Mouse (Mus musculus) liver, adult (tissue): Measurements from ENCODE around the gene Irf7.

Experiments used
- GATA4 ChIP-seq: IDR thresholded peaks from 2 replicates; pipeline ENCODE4 v1.6.1; 2014; ENCODE audit warnings: mild to moderate bottlenecking, low read length; ENCODE audit not compliant: insufficient replicate concordance

The Irf7 gene

DNA sequence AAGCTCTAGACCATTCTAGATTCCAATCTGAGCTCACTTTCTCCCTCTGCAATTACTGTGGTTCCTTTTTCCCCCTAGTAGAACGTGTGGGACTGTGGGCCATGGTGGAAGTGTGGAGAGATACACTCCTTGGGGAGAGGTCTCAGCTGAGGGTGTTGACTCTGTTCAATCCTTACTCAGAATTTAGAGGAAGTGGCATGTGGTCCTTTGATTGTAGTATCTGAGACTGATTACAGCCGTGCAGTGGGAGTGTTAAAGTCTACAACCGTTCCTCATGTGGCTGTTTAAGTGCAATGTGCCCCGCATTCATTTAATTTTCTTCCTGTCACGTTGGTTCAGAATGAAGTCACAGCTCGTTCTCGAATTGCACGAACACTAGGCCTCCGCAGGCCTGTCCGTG is 10.1 kb downstream of the Irf7 start:
- no peak for TF ChIP-seq GATA4

DNA sequence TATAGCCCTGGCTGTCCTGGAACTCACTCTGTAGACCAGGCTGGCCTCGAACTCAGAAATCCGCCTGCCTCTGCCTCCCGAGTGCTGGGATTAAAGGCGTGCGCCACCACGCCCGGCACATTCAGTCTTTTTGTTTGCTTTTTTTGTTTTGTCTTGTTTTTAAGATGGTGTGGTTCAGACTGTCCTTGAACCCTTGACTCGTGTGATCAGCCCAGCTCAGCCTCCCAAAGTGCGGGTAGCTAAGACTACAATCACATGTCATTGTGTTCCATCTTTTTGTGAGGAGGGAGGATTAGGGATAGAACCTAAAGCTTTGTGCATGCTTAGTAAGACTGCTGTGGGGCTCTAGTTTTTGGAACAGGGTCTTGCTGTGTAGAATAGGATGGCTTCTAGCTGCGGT is 34.7 kb downstream of the Irf7 start:
- TF ChIP-seq GATA4 = no peak

DNA sequence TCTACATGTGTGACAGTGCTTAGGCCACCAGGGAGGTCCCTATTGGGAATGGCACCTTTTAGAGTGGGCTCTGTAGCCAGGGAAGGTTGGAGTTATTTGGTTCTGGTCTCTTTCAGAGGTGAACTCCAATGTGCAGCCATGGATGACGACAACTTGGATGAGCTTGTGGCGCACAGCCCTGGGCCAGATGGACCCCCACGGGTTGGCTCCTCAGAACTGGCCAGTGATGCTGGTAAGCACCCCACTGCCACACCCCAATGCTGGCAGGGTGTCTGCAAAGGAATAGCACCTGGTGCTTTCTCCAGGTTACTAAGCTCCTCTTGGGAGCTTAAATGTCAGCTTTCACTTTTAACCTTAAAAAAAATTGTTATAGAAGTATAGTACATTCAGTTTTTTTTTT is 35.2 kb downstream of the Irf7 start:
- TF ChIP-seq GATA4 = no peak

DNA sequence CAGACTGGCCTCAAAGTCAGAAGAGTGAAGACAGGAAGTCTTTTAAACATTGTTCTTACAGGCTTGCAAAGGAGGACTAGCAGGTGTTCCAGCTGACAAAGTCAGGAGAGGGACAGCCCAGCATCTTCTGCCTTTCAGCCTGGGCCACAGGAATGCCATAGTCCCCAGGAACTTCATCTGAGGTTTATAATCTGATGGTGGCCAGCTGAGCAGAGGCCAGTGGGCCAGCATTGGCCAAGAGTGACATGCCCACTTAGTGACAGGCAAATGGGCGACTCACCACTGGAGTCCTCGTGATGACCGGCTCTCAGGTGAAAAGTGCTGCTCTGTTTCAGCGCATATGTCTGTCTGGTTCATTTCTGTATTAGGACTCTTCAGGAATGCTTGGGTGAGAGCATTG is 35.7 kb downstream of the Irf7 start:
- no peak for TF ChIP-seq GATA4

DNA sequence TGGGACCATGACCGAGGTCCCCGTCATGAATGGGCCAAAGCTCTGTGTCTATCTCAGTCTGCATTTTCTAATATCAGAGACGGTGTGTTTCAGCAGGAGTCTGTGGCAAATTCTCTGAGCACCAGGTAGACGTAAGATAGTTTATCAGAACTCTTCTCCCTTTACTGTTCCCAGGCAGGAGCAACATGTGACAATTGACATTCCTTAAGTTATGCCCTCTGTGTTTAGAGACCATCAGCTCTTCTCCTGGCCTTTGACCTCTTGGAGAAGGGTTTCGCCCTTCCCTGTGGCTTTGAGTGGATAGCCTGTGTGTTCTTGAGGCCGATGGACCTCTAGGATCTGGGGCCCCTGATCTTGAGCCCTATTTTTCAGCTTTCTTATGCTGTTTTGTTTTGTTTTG is 36.6 kb downstream of the Irf7 start:
- no peak for TF ChIP-seq GATA4

DNA sequence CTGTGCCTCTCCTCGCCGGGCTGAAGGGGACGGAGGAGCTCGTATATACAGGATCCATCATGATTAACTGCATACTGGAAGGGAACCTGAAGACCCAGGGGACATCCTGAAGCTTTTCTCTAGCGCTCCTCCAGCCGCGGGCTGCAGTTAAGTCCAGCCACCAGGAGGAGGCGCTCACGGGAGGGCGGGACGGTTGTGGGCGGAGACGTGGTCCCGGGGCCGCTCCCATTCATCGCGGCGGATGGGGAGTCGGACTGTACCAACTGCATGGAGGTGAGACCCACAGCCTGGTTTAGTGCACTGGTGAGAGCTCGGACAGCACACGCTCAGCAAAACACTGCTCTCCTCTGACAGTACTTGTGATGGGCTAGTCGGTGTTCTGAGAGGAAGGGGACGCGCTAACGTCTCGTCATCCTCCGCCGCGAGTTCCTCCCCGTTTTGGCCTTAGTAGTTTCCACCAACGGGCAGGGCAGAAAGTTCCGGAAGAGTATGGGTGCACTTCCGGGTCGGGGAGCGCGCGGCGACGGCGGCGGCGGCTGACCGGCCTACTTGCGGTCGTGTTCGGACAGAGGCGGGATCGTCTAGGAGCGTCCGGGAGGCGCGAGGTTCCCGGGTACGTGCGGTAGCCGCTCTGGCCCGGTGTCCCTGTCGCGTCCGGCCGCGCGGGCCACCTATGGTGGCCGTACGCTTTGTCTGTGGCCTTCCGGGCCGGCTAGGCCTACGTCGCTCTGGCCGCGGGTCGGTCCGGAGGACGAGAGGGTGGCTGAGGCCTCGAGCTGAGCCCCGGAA is 37.8 kb downstream of the Irf7 start, which contains the start of gene Phrf1:
Gene Phrf1 (plus strand): TSS at position 506 of the 789 bp plus-strand sequence.
- peak; percentile 21; the same call in 1 of the 2 replicates for TF ChIP-seq GATA4

DNA sequence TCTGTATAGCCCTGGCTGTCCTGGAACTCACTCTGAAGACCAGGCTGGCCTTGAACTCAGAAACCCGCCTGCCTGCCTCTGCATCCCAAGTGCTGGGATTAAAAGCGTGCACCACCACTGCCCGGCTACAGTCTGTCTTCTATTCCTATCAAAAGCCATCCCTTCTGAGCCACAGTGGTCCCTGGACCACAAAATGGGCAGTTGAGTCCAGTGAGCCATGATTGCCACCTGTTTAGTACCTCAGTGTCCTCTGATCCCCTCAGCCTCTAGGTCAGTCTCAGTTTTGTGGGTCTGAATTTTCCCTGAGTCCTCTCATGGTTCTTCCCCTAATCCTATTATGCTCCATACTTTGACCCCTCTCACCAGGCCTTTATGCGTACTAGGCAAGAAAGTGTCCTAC is 38.5 kb downstream of the Irf7 start:
- TF ChIP-seq GATA4 = no peak

DNA sequence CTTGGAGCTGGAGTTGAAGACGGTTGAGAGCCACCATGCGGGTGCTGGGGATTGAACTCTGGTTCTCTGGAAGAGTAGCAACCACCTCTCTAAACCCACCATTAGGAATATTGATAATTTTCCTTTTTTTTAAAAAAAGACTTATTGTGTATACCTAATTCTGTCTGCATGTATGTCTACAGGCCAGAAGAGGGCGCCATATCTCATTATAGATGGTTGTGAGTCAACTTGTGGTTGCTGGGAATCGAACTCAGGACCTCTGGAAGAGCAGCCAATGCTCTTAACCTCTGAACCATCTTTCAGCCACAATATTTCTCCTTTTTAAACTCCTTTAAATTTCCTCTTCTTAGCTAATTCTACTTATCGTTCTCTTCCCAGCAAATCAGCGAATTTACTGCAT is 39.7 kb downstream of the Irf7 start:
- TF ChIP-seq GATA4 = no peak

DNA sequence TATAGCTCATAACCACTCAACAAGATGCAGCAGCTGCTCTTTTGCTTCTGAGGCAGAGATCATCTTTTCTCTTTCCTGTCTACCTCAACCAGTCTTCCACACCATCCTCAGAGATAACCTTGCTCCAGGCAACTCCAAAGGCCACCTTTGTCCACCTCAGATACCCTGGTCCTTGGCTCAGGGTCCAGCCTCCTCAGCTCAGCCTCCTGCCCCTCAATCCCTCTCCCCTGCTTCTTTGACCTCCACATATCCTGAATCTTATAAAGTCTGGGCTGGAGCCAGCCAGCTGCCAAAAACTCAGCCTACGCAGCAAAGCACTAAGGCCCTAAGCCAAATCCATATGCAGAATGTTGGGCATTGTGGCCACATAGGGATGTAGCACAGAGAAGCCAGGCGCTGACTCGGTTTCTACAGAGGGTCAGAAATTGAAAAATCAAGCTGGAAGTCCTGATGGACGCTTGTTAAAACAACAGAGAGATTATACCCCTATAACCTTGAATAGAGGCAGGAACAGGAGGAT is 43.5 kb downstream of the Irf7 start:
- TF ChIP-seq GATA4 = no peak

DNA sequence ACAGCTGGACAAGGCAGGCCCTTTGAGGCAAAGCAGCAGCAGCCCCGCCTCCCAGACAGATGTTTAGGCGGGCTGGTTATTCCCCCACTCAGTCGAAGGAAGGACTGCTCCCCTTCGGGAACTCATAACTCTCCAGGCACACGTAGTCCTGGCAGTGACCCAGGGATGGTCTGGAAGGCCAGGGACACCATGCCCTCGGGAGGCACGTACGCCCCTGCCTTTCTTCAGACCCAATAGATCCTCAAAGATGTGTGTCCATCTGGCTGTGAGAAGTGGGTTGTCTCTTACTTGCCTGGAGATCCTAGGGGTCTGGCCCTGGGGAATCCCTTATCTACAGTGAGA is 44.2 kb downstream of the Irf7 start:
- TF ChIP-seq GATA4 = no peak

DNA sequence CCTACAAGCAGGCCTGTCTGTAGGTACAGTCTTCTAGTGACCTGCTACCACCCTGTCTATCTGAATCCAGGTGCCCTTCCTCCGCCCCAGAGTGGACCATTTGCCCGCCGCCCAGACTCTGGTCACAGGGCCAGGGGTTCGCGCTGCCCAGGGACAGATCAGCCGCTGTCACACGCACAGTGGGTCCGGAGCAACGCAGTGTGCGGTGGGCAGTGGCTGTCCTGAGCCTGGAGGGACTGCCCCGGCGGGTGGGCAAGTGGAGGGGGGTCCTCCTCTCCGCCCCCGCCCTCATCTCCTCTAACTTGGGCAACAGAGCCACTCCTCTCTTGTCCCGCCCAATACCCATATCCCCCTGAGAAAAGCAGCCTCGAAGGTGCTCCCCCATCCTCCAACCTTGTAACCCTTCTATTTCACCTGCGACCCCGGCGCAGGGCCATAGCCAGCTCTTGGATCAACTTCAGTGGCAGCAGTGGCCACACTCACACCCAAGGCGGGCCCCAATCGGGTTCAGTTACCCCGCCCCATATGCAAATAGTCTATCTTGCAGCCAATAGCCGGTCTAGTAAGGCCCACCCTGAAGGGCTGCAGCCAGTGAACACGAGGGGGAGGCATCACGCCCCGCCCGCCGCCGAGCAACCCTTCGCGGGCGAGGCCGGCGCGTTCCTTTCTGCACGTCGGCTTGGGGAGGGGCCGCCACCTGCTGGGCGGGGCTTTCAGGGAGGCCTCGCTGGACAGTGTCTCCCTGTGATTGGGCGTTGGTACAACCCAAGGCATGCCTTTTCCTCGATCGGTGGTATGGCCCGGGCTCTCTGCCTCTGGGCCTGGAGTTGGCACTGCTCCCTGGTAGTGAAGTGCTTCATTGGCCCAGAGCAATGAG is 44.8 kb downstream of the Irf7 start:
- no peak for TF ChIP-seq GATA4

DNA sequence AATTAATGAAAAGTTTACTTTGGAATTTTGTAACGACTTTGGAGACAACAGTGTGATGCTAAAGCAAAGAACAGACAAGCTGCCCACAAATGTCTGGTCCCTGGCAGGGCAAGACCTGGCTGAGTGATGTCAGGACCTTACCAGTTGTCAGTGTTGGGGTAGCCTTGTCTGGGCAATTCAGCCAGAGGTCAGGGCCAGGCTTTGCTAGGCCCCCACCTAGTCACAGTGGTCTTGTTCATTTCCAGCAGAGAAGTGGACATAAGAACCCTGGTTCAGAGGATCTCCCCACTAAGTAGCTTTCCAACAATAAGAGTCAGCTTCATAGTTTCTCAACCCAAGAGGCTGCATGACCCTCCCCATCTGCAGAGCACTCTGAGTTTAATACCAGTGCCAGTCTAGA is 45.9 kb downstream of the Irf7 start:
- TF ChIP-seq GATA4 = no peak

DNA sequence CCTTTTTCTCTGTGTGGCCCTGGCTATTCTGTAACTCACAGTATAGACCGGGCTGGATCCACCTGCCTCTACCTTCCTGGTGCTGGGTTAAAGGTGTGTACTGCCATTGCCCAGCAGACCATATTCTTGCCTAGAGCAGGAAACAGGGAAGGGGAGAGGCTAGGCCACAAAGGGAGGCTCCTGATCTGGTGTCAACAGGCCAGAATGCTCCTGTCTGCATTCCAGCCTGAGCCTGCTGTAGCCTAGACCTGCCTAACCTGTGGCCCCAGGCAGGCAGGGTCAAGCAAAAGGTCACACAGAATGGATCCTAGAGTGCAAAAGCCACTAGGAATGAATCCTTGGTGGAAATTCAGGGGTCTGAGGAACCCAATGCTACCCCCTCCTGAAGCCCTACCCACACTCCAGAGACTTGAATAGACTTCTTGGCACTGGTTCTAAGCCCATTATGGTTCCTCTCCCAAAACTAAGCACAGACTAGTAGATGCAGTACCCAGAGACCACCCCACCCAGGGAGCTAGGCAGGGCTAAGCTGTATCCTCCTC is 46.7 kb downstream of the Irf7 start:
- no peak for TF ChIP-seq GATA4

DNA sequence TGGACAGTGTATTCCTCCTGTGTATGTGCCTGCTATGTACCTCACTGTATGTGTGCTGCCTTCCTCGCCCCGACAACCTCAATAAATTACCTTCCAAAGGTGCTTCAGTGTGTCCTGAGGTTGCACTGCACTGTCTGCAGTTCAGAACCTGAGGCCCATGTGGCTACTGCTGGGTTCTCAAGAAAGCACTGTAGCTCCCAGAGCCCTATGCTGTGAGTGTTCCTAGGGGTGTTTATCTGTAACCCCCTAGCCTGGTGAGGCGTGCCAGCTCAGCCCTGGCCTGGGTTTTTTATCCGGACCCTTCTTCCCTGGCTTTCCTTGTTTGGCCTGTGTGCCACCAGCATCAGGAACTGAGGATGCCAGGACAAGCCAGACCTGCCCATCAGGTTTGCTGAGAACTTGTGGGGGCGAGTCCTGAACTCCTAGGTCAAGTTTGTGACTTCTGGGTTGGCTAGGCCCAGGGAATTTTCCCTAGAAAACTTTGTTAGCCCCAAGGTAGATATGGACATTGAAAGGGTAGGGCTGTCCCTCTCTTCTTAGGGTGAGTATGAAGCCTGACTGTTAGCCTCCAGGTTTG is 47.6 kb downstream of the Irf7 start:
- TF ChIP-seq GATA4 = no peak

DNA sequence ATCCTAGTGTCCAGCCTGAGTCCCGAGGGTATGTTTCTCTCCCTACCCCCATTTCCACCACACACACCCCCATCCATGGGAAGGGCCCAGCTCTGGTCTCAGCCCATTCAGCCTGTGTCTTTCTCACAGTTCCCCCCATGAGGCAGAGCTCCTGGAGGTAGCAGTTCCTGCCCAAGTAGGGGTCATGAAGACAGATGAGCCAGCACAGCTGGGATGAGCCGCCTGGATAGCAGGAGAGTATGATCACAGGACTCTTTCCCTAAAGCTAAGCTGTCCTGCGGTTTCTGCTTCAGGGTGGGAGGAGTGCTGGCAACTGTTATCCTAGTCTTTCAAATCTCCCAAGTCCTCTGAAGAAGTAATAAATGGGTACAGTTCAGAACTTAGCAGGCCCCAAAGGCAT is 48.1 kb downstream of the Irf7 start:
- TF ChIP-seq GATA4 = no peak
